Mouse (Mus musculus) embryonic fibroblast, embryonic 13.5 days (primary cell): ENCODE measurements at regions not wholly inside any gene's neighbourhood (a gene's known extent, or its start where the extent isn't known, plus 50 kb on each side); places are given as distances from the start of the nearest gene placed in this dataset.

Experiments used
- CTCF ChIP-seq: IDR thresholded peaks from 2 replicates; pipeline ENCODE4 v1.5.1; 2011; ENCODE audit warnings: mild to moderate bottlenecking, control low read depth, low read length, moderate library complexity, borderline replicate concordance; ENCODE audit not compliant: insufficient read depth
- POLR2A ChIP-seq: IDR thresholded peaks from 2 replicates; pipeline ENCODE4 v1.6.1; 2011; ENCODE audit warnings: low read depth, mild to moderate bottlenecking, control low read depth, low read length, moderate library complexity

DNA sequence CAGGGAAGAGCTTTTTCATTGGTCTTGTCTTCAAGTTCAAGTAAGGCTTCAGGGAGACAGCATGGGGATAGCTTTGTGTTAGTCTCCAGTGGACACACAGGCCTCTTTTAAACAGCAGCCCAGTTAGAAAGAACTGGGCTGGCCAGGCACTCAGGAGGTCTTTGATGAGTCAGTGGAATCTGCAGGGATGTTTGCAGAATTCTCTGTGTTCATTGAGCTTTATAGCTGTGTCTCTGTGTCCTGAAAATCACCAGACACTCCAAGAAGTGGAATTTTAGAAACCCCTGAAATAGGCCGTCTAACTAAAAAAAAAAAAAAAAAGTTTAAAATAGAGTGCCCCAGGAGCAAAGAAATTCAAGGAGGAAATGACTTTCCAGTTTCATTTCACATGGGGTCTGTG lies 317.1 kb upstream of the Sash1 start:
- no peak for TF ChIP-seq POLR2A
- no peak for TF ChIP-seq CTCF
